Mouse (Mus musculus): ENCODE results near the gene Usp34.

DNA sequence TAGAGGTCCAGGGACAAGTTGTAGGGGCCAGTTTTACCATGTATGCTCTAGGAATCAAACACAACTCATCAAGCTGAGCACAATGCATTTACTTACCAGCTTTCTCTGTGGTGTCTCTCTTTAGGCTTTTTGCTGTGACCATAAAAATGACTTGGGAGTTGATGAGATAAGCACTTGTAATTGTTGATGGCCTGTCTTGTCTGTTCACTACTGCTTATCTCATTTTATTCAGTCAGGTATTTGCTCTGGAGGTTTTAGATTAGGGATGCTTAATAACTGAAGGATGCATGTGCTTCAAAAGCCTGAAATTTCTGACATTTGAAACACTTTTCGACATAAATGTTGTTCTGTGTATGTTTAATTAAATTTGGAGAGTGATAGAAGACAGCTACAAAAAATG lies 83.0 kb downstream of the Usp34 start:
- TF ChIP-seq CTCF (IDR thresholded peaks at IDR 0.05; ENCODE audit: low read depth) (no peak), EP300 (IDR thresholded peaks at IDR 0.05; ENCODE audit: low read depth) (no peak)

Data from heart, postnatal 0 days (tissue).